Mouse (Mus musculus) embryonic facial prominence, embryonic 12.5 days (tissue): ENCODE data around the gene Gm44502. TPM values are rescaled to one million over a fixed set of nuclear protein-coding genes. Genes with fewer than 3 reads are reported as not detected.
A peak's percentile ranks its signal among the peaks of the same experiment; 100 is the strongest.

ENCODE experiments used
- ATAC-seq: fragments of 200-750 bp; cut with Nextera tagmentation; 2 replicates; pipeline ENCODE4 v1.8.0; 2017; ENCODE audit not compliant: insufficient number of reproducible peaks, insufficient read depth, low FRiP score, low TSS enrichment
- H3K27ac ChIP-seq: fragments of 300-500 bp; sonication (generic); 2 replicates; pipeline ENCODE4 v1.5.1; 2016; ENCODE audit warnings: mild to moderate bottlenecking
- H3K27me3 ChIP-seq: fragments of 300-500 bp; sonication (generic); 2 replicates; pipeline ENCODE4 v1.6.1; 2016; ENCODE audit warnings: mild to moderate bottlenecking, moderate library complexity
- H3K36me3 ChIP-seq: fragments of 300-500 bp; sonication (generic); 2 replicates; pipeline ENCODE4 v1.6.1; 2016; ENCODE audit warnings: mild to moderate bottlenecking
- H3K4me1 ChIP-seq: fragments of 300-500 bp; sonication (generic); 2 replicates; pipeline ENCODE4 v1.6.1; 2016
- H3K4me2 ChIP-seq: fragments of 300-500 bp; sonication (generic); replicated peaks from 2 replicates; pipeline ENCODE4 v1.6.1; 2016; ENCODE audit warnings: mild to moderate bottlenecking, moderate library complexity
- H3K4me3 ChIP-seq: fragments of 300-500 bp; sonication (generic); 2 replicates; pipeline ENCODE4 v1.5.1; 2016; ENCODE audit warnings: mild to moderate bottlenecking
- H3K9ac ChIP-seq: fragments of 300-500 bp; sonication (generic); 2 replicates; pipeline ENCODE4 v1.6.1; 2016; ENCODE audit warnings: mild to moderate bottlenecking, moderate library complexity
- H3K9me3 ChIP-seq: fragments of 300-500 bp; sonication (generic); 2 replicates; pipeline ENCODE4 v1.6.1; 2016; ENCODE audit warnings: mild to moderate bottlenecking, moderate library complexity
- WGBS: fragments of 180-500 bp; shearing (Covaris S2); methylation state at CpG from one replicate; pipeline ENCODE4 v1.1.7; 2016; 5-methylcytosine and 5-hydroxymethylcytosine counted together
- polyA plus RNA-seq: library from polyadenylated mRNA; unstranded; fragments of >200 nt; fragmentation: Nextera tagmentation; extraction: Ambion mirVana; gene quantifications from 2 replicates; pipeline ENCODE4 v1.2.1, GENCODE M21; 2016

Gm44502 gene
- polyA plus RNA-seq, 1 experiment from 2014 or later: not detected

- Histone ChIP-seq H3K9ac (no peak overlapping the region), H3K27me3 (0 out of 2 replicates have a peak, but pooled peaks cover 2% of the 10 kb centered on the region)
- 87% methylated on average over 10 of the region's 10 CpGs for WGBS
These were observed 2.8 kb downstream of the Gm44502 start for GRCm38 (mm10) chr15:89426716-89427115.

GRCm38 (mm10) chr15:89425711-89426121 is 3.8 kb downstream of the Gm44502 start, which contains the start of gene Cpt1b:
Cpt1b (minus strand) TSS chr15:89425863.
- H3K36me3 ChIP-seq: peaks cover 19% of the 10 kb centered on the region
- H3K27me3 ChIP-seq: 0 out of 2 replicates have a peak, but pooled peaks cover 2% of the 10 kb centered on the region
- H3K4me1 ChIP-seq: peaks cover 16% of the 10 kb centered on the region
- H3K4me2 ChIP-seq: 0 out of 2 replicates have a peak within 1 kb of the TSS, but pooled peaks have one; percentile 12
- H3K27ac ChIP-seq: no peak within 1 kb of the TSS
- WGBS: 24% methylated on average over 6 of the region's 6 CpGs
- no peak for ATAC-seq
- H3K9ac ChIP-seq: no peak within 1 kb of the TSS
- H3K9me3 ChIP-seq: no peaks in the 10 kb centered on the region
- no peak within 1 kb of the TSS for H3K4me3 ChIP-seq

More at GRCm38 (mm10) chr15:89426716-89427115, 2.8 kb downstream of the Gm44502 start:
- Histone ChIP-seq H3K4me1 (peaks cover 16% of the 10 kb centered on the region), H3K36me3 (peaks cover 19% of the 10 kb centered on the region), H3K4me3 (no peak overlapping the region), H3K4me2 (no peak overlapping the region), H3K9me3 (no peaks in the 10 kb centered on the region), H3K27ac (no peak overlapping the region)
- ATAC-seq: no peak

- no peak for ATAC-seq
- Histone ChIP-seq H3K4me2 (no peak overlapping the region), H3K36me3 (peaks cover 22% of the 10 kb centered on the region), H3K9ac (no peak overlapping the region), H3K9me3 (no peaks in the 10 kb centered on the region), H3K4me3 (no peak overlapping the region), H3K4me1 (peaks cover 13% of the 10 kb centered on the region), H3K27me3 (0 out of 2 replicates have a peak, but pooled peaks cover 2% of the 10 kb centered on the region), H3K27ac (no peak overlapping the region)
- 85% methylated on average over 8 of the region's 8 CpGs for WGBS
These were observed 4.9 kb downstream of the Gm44502 start for GRCm38 (mm10) chr15:89424621-89425020.

- WGBS: 90% methylated on average over 9 of the region's 9 CpGs
- Histone ChIP-seq H3K27me3 (0 out of 2 replicates have a peak, but pooled peaks cover 2% of the 10 kb centered on the region), H3K4me2 (no peak overlapping the region), H3K4me1 (peaks cover 7% of the 10 kb centered on the region; the same call in 1 of the 2 replicates), H3K36me3 (peaks cover 20% of the 10 kb centered on the region), H3K9ac (no peak overlapping the region), H3K27ac (no peak overlapping the region), H3K9me3 (no peaks in the 10 kb centered on the region), H3K4me3 (no peak overlapping the region)
- ATAC-seq: no peak
These were observed 7.6 kb downstream of the Gm44502 start for GRCm38 (mm10) chr15:89421938-89422337.

GRCm38 (mm10) chr15:89415282-89415681 is 14.2 kb downstream of the Gm44502 start:
- WGBS: 87% methylated on average over 8 of the region's 8 CpGs
- no peaks in the 10 kb centered on the region for H3K4me1 ChIP-seq
- H3K4me2 ChIP-seq: no peak overlapping the region
- H3K27ac ChIP-seq: no peak overlapping the region
- H3K36me3 ChIP-seq: peaks cover 5% of the 10 kb centered on the region; the same call in 1 of the 2 replicates
- no peaks in the 10 kb centered on the region for H3K27me3 ChIP-seq
- no peak overlapping the region for H3K9ac ChIP-seq
- no peak overlapping the region for H3K4me3 ChIP-seq
- H3K9me3 ChIP-seq: 0 out of 2 replicates have a peak, but pooled peaks cover 1% of the 10 kb centered on the region
- no peak for ATAC-seq

GRCm38 (mm10) chr15:89410118-89410517 is 19.4 kb downstream of the Gm44502 start, which contains the start of gene Syce3:
Syce3 (minus strand) TSS chr15:89410503.
- Histone ChIP-seq H3K4me1 (no peaks in the 10 kb centered on the region), H3K9me3 (0 out of 2 replicates have a peak, but pooled peaks cover 7% of the 10 kb centered on the region), H3K27me3 (no peaks in the 10 kb centered on the region), H3K27ac (no peak within 1 kb of the TSS), H3K36me3 (no peaks in the 10 kb centered on the region), H3K4me2 (no peak within 1 kb of the TSS), H3K4me3 (no peak within 1 kb of the TSS), H3K9ac (no peak within 1 kb of the TSS)
- ATAC-seq: 0 out of 2 replicates have a peak, but pooled peaks have one; percentile 35
- 87% methylated on average over 24 of the region's 24 CpGs for WGBS

- H3K9ac ChIP-seq: no peak overlapping the region
- no peaks in the 10 kb centered on the region for H3K27me3 ChIP-seq
- H3K4me2 ChIP-seq: no peak overlapping the region
- no peaks in the 10 kb centered on the region for H3K36me3 ChIP-seq
- no peaks in the 10 kb centered on the region for H3K4me1 ChIP-seq
- no peak overlapping the region for H3K4me3 ChIP-seq
- H3K9me3 ChIP-seq: 0 out of 2 replicates have a peak, but pooled peaks cover 7% of the 10 kb centered on the region
- no peak overlapping the region for H3K27ac ChIP-seq
- no peak for ATAC-seq
These were observed 22.8 kb downstream of the Gm44502 start for GRCm38 (mm10) chr15:89406691-89407090.

DNA sequence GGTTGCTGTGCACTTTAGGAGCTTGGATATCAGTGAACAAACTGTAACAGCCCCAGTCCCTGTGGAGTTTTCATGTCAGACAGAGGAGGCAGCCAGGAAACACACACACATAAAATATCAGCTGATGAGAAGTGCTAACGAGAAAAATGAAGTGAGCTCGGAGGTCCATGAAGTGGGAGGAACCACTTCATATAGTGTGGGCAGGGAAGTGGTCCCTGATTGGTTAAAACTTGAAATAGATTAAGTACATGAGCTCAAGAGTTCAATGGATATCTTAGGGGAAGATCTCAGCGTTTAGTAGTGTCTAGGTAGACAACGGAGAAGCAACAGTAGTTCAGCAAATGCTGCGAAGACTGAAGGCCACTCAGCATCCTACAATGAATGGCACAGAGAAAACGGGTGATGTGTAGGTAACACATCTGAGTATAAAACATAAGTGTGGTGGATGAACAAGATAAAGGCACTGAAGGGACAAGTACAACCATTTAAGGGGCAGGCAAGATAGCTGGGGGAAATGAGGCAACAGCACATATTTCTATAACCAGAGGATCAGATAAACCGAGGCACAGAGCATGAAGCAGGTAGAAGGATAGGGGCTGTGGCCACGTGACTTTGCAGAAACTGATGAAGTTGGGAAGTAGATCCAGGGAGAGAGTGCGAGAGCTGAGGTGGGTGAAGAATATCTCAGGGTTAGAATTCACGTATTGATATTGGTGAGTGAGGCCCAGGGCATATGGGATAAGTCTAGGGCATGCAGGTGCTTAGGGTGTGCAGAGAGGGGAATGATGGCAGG is 24.5 kb downstream of the Gm44502 start:
- Histone ChIP-seq H3K9me3 (0 out of 2 replicates have a peak, but pooled peaks cover 4% of the 10 kb centered on the region), H3K4me3 (no peak overlapping the region), H3K4me1 (no peaks in the 10 kb centered on the region), H3K4me2 (no peak overlapping the region), H3K9ac (no peak overlapping the region), H3K27me3 (no peaks in the 10 kb centered on the region), H3K27ac (no peak overlapping the region), H3K36me3 (no peaks in the 10 kb centered on the region)
- WGBS: 81% methylated on average over 10 of the region's 10 CpGs
- no peak for ATAC-seq

DNA sequence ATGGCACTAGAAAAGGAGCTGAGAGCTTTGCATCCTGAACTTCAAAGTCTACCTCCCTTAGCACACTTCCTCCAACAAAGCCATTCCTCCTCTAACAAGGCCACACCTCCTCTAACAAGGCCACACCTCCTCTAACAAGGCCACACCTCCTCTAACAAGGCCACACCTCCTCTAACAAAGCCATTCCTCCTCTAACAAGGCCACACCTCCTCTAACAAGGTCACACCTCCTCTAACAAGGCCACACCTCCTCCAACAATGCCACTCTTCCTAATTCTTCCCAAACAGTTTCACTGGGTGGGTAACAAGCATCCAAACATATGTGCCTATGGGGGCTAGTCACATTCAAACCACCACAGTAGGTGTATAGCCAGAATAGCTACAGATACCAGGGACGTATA is 27.0 kb downstream of the Gm44502 start:
- Histone ChIP-seq H3K27me3 (no peaks in the 10 kb centered on the region), H3K36me3 (no peaks in the 10 kb centered on the region), H3K27ac (no peak overlapping the region), H3K4me2 (no peak overlapping the region), H3K9me3 (no peaks in the 10 kb centered on the region), H3K4me1 (no peaks in the 10 kb centered on the region), H3K9ac (no peak overlapping the region), H3K4me3 (no peak overlapping the region)
- ATAC-seq: no peak
- 85% methylated on average over 1 of the region's 1 CpGs for WGBS

GRCm38 (mm10) chr15:89399716-89400115 is 29.8 kb downstream of the Gm44502 start:
- no peak overlapping the region for H3K4me2 ChIP-seq
- no peaks in the 10 kb centered on the region for H3K9me3 ChIP-seq
- H3K9ac ChIP-seq: no peak overlapping the region
- no peaks in the 10 kb centered on the region for H3K36me3 ChIP-seq
- H3K27ac ChIP-seq: no peak overlapping the region
- ATAC-seq: no peak
- H3K27me3 ChIP-seq: no peaks in the 10 kb centered on the region
- no peak overlapping the region for H3K4me3 ChIP-seq
- 53% methylated on average over 1 of the region's 1 CpGs for WGBS
- no peaks in the 10 kb centered on the region for H3K4me1 ChIP-seq

GRCm38 (mm10) chr15:89398146-89398545 is 31.4 kb downstream of the Gm44502 start:
- Histone ChIP-seq H3K4me3 (no peak overlapping the region), H3K9ac (no peak overlapping the region), H3K9me3 (no peaks in the 10 kb centered on the region), H3K36me3 (no peaks in the 10 kb centered on the region), H3K4me2 (no peak overlapping the region), H3K4me1 (no peaks in the 10 kb centered on the region), H3K27ac (no peak overlapping the region), H3K27me3 (no peaks in the 10 kb centered on the region)
- no peak for ATAC-seq
- WGBS: 82% methylated on average over 2 of the region's 2 CpGs

DNA sequence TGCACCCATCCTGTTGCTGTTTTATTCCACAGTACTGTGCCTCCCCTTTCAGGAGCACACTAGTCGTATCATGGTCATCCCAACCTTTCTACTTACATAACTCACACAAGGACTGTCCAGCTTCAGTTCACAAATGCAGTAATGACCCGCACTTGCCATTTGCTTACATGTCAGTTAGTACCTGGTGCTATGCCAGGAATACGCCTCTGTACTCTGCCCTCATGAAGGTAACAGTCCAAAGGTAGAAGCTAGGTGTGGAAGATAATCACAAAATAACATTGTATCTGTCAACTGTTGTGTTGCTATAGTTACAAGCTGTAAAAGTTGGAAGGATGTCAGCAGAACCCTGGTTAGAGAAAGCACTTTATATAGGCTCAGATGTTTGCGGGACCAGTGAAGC is 32.6 kb downstream of the Gm44502 start:
- Histone ChIP-seq H3K9ac (no peak overlapping the region), H3K4me1 (no peaks in the 10 kb centered on the region), H3K9me3 (no peaks in the 10 kb centered on the region), H3K27me3 (no peaks in the 10 kb centered on the region), H3K27ac (no peak overlapping the region), H3K36me3 (no peaks in the 10 kb centered on the region), H3K4me2 (no peak overlapping the region), H3K4me3 (no peak overlapping the region)
- WGBS: 88% methylated on average over 4 of the region's 4 CpGs
- ATAC-seq: no peak
